Mouse (Mus musculus) testis, adult 10 weeks (tissue): ENCODE results near the gene Cdk5r1. TPM values are rescaled to one million over a fixed set of nuclear protein-coding genes. Genes with fewer than 3 reads are reported as not detected.

ENCODE experiments used
- polyA plus RNA-seq: library from polyadenylated mRNA; stranded (reverse); fragments of 350-450 nt; fragmentation: Illumina TruSeq; extraction: RNeasy Lipid Tissue Mini Kit (QIAGEN cat#74804); gene quantifications from one replicate; pipeline ENCODE4 v1.2.3, GENCODE M21; 2014; ENCODE audit warnings: low read depth, low replicate concordance

Cdk5r1 gene
- polyA plus RNA-seq: 0.63 TPM

DNA sequence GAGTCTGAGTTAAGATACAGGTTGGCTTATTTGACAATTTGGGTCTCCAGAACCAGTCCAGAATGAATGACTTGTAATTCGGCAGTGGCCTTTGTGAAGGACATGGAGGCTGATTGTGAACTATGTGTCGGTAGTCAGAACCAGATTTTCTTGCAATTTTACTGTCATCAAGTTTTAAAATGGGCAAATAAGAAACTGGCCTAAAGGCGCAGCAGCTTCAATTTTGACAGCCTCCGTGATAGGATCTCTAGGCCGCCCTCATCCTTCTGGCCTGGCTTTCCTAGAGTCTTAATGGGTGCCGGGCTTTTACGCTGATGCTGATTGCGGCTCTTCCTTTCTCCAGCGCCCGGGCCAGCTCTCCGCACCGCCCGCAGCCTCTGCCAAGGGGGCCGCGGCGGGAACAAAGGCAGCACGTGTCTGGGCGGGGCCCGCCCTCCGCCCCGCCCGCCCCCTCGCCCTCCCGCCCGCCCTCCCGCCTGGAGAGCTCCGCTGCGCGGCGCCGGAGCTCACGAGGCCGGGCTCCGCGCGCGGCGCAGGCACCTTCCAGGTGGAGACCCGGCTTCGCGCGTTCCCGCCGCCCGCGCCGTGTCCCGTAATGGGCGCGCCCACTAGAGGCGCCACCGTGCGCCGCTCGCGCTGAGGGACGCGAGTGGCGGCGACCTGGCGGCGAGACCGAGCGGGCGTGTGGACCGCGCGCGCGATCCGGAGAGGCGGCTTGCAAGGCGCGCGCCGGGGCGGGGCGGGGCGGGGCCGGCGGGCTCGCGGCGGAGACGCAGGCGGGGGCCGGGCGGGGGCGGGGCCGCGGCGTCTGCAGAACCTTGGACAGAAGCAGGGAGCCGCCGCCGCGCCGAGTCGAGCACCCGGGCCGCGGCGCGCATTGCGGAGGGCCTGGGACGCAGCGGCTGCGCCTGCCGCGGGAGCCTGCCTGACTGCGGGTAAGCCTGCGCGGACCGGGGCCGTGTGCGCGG, at the start of gene Cdk5r1:
Cdk5r1 (plus strand) TSS at position 802 of the 968 bp plus-strand sequence.

DNA sequence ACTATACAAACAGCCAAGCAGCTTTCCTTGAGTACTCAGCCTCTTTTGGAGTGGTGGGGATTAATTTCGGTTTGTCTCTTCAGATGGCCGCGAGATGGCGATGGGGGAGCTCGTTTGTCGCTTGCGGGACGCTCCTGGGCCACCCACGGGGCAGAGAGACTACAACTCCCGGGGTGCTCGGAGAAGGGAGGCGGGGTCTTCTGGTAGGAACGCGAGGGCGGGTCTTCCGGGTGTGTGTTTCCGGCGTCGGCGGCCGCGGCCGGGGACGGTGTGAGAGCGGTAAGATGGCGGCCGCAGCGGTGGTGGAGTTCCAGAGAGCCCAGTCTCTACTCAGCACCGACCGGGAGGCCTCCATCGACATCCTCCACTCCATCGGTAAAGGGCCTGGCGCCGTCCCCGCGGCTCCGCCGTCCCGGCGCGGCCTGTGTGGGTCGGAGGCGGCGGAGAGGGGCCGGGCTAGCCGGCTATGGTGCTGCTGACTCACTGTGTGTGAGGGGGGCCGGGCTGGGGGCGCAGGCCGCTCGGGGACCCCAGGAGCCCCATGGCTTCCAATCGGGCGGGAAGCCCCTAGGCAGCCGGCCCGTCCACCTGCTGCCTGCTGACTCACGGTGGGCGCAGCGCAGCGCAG, 48.3 kb upstream of the Cdk5r1 start, which contains the start of gene Psmd11:
Psmd11 (plus strand) TSS at position 235 of the 628 bp plus-strand sequence.

Other genes with a start within 250 kb of the Cdk5r1 start
- gene Rhbdl3, start 176.1 kb upstream of the Cdk5r1 start, polyA plus RNA-seq: 0.18 TPM
- 11.5 TPM for gene 5730455P16Rik, start 99.0 kb upstream of the Cdk5r1 start, polyA plus RNA-seq
- 186 TPM for gene Zfp207, start 93.7 kb upstream of the Cdk5r1 start, polyA plus RNA-seq
- 161 TPM for gene Psmd11, start 48.4 kb upstream of the Cdk5r1 start, polyA plus RNA-seq